Mouse (Mus musculus): Measurements from ENCODE around the gene Xdh. TPM values are rescaled to one million over a fixed set of nuclear protein-coding genes. Genes with fewer than 3 reads are reported as not detected.

Gene Xdh
- total RNA-seq, 2 experiments from 2014 or later: 87.1 to 92.1 TPM

Other genes starting within 250 kb of the Xdh start
- 1 to 10 TPM; 2.3 to 6.5 TPM for gene Galnt14, start 239.7 kb downstream of the Xdh start, total RNA-seq (2021)
- 10 to 100 TPM; 43.6 to 49.5 TPM for gene Ehd3, start 146.1 kb downstream of the Xdh start, total RNA-seq (2021)
- 10 to 100 TPM; 39.2 to 40.9 TPM for gene Srd5a2, start 97.7 kb upstream of the Xdh start, total RNA-seq (2021)